Mouse (Mus musculus) lung, embryonic 16.5 days (tissue): Measurements from ENCODE around the gene Pip4k2a. TPM values are rescaled to one million over a fixed set of nuclear protein-coding genes. Genes with fewer than 3 reads are reported as not detected.

Experiments
- ATAC-seq: fragments of 200-750 bp; cut with Nextera tagmentation; 2 replicates; pipeline ENCODE4 v1.8.0; 2017; ENCODE audit warnings: low read depth, mild to moderate bottlenecking, moderate library complexity
- H3K27ac ChIP-seq: fragments of 300-500 bp; sonication (generic); 2 replicates; pipeline ENCODE4 v1.5.1; 2014; ENCODE audit warnings: mild to moderate bottlenecking, control low read depth, low read length
- H3K27me3 ChIP-seq: fragments of 300-500 bp; sonication (generic); 2 replicates; pipeline ENCODE4 v1.6.1; 2014; ENCODE audit warnings: low read depth, low read length, mixed read lengths; ENCODE audit not compliant: control insufficient read depth, insufficient read depth
- H3K36me3 ChIP-seq: fragments of 300-500 bp; sonication (generic); 2 replicates; pipeline ENCODE4 v1.6.1; 2014; ENCODE audit warnings: low read length; ENCODE audit not compliant: control insufficient read depth, insufficient read depth
- H3K4me1 ChIP-seq: fragments of 300-500 bp; sonication (generic); replicated peaks from 2 replicates; pipeline ENCODE4 v1.6.1; 2014; ENCODE audit warnings: low read length, mixed read lengths; ENCODE audit not compliant: control insufficient read depth, insufficient read depth
- H3K4me2 ChIP-seq: fragments of 300-500 bp; sonication (generic); 2 replicates; pipeline ENCODE4 v1.6.1; 2014; ENCODE audit warnings: low read depth, low read length, control low read depth
- H3K4me3 ChIP-seq: fragments of 300-500 bp; sonication (generic); 2 replicates; pipeline ENCODE4 v1.5.1; 2014; ENCODE audit warnings: mild to moderate bottlenecking, low read length, control low read depth
- H3K9ac ChIP-seq: fragments of 300-500 bp; sonication (generic); 2 replicates; pipeline ENCODE4 v1.6.1; 2014; ENCODE audit warnings: low read length, control low read depth
- H3K9me3 ChIP-seq: fragments of 300-500 bp; sonication (generic); 2 replicates; pipeline ENCODE4 v1.6.1; 2016; ENCODE audit warnings: low read length; ENCODE audit not compliant: control insufficient read depth
- WGBS: fragments of 180-500 bp; shearing (Covaris S2); extraction: QIAGEN DNeasy Blood & Tissue Kit; methylation state at CpG from one replicate; pipeline ENCODE4 v1.1.7; 2014; 5-methylcytosine and 5-hydroxymethylcytosine counted together
- polyA plus RNA-seq: library from polyadenylated mRNA; unstranded; fragments of >200 nt; fragmentation: Nextera tagmentation; extraction: Ambion mirVana; gene quantifications from 2 replicates; pipeline ENCODE4 v1.2.1, GENCODE M21; 2015

The Pip4k2a gene
- polyA plus RNA-seq, 1 experiment from 2014 or later: 7.4 TPM

- no peaks in the 10 kb centered on the region for H3K36me3 ChIP-seq
- H3K9me3 ChIP-seq: no peaks in the 10 kb centered on the region
- H3K4me2 ChIP-seq: no peak overlapping the region; the same call in 1 of the 2 replicates
- H3K9ac ChIP-seq: no peak overlapping the region
- H3K27me3 ChIP-seq: no peaks in the 10 kb centered on the region
- 42% methylated on average over 17 of the region's 17 CpGs for WGBS
- no peak overlapping the region for H3K27ac ChIP-seq
- ATAC-seq: peak; percentile 44; the same call in 1 of the 2 replicates
- no peak overlapping the region for H3K4me3 ChIP-seq
- H3K4me1 ChIP-seq: peaks cover 12% of the 10 kb centered on the region
Measured at GRCm38 (mm10) chr2:18923806-18924595, 73.9 kb downstream of the Pip4k2a start.

GRCm38 (mm10) chr2:18923098-18923649 is 74.8 kb downstream of the Pip4k2a start:
- H3K9me3 ChIP-seq: no peaks in the 10 kb centered on the region
- peak; percentile 76 for ATAC-seq
- no peaks in the 10 kb centered on the region for H3K27me3 ChIP-seq
- H3K4me2 ChIP-seq: no peak overlapping the region
- no peaks in the 10 kb centered on the region for H3K36me3 ChIP-seq
- H3K4me3 ChIP-seq: no peak overlapping the region
- WGBS: 55% methylated on average over 9 of the region's 9 CpGs
- no peak overlapping the region for H3K9ac ChIP-seq
- peaks cover 11% of the 10 kb centered on the region for H3K4me1 ChIP-seq
- no peak overlapping the region for H3K27ac ChIP-seq

GRCm38 (mm10) chr2:18921570-18922180 is 76.3 kb downstream of the Pip4k2a start:
- Histone ChIP-seq H3K36me3 (no peaks in the 10 kb centered on the region), H3K27me3 (no peaks in the 10 kb centered on the region), H3K4me2 (no peak overlapping the region), H3K9me3 (no peaks in the 10 kb centered on the region), H3K4me3 (no peak overlapping the region), H3K9ac (no peak overlapping the region), H3K27ac (no peak overlapping the region), H3K4me1 (peaks cover 9% of the 10 kb centered on the region)
- no peak for ATAC-seq
- WGBS: 31% methylated on average over 1 of the region's 1 CpGs

- H3K4me3 ChIP-seq: no peak overlapping the region
- H3K9me3 ChIP-seq: no peaks in the 10 kb centered on the region
- H3K4me1 ChIP-seq: peaks cover 10% of the 10 kb centered on the region
- no peak overlapping the region for H3K9ac ChIP-seq
- no peaks in the 10 kb centered on the region for H3K27me3 ChIP-seq
- H3K4me2 ChIP-seq: no peak overlapping the region
- no peaks in the 10 kb centered on the region for H3K36me3 ChIP-seq
- WGBS: 36% methylated on average over 2 of the region's 2 CpGs
- ATAC-seq: no peak
- H3K27ac ChIP-seq: no peak overlapping the region
Measured at GRCm38 (mm10) chr2:18920461-18920877, 77.5 kb downstream of the Pip4k2a start.

GRCm38 (mm10) chr2:18919797-18920354 is 78.0 kb downstream of the Pip4k2a start:
- WGBS: 49% methylated on average over 5 of the region's 5 CpGs
- no peak overlapping the region for H3K27ac ChIP-seq
- H3K4me3 ChIP-seq: no peak overlapping the region
- no peaks in the 10 kb centered on the region for H3K9me3 ChIP-seq
- no peak overlapping the region for H3K4me2 ChIP-seq
- no peak for ATAC-seq
- H3K36me3 ChIP-seq: no peaks in the 10 kb centered on the region
- no peaks in the 10 kb centered on the region for H3K27me3 ChIP-seq
- peaks cover 12% of the 10 kb centered on the region for H3K4me1 ChIP-seq
- H3K9ac ChIP-seq: no peak overlapping the region

GRCm38 (mm10) chr2:18917838-18918237 is 80.1 kb downstream of the Pip4k2a start:
- Histone ChIP-seq H3K4me2 (no peak overlapping the region), H3K9me3 (no peaks in the 10 kb centered on the region), H3K9ac (no peak overlapping the region), H3K4me3 (no peak overlapping the region), H3K27ac (no peak overlapping the region), H3K4me1 (peaks cover 7% of the 10 kb centered on the region), H3K27me3 (no peaks in the 10 kb centered on the region), H3K36me3 (no peaks in the 10 kb centered on the region)
- no peak for ATAC-seq
- WGBS: 89% methylated on average over 2 of the region's 2 CpGs

- H3K36me3 ChIP-seq: no peaks in the 10 kb centered on the region
- no peak overlapping the region for H3K27ac ChIP-seq
- no peaks in the 10 kb centered on the region for H3K9me3 ChIP-seq
- WGBS: 74% methylated on average over 1 of the region's 1 CpGs
- H3K4me1 ChIP-seq: peaks cover 7% of the 10 kb centered on the region
- H3K9ac ChIP-seq: no peak overlapping the region
- no peak overlapping the region for H3K4me3 ChIP-seq
- H3K4me2 ChIP-seq: no peak overlapping the region
- no peak for ATAC-seq
- no peaks in the 10 kb centered on the region for H3K27me3 ChIP-seq
Measured at GRCm38 (mm10) chr2:18917380-18917750, 80.6 kb downstream of the Pip4k2a start.

GRCm38 (mm10) chr2:18916615-18917379 is 81.1 kb downstream of the Pip4k2a start:
- Histone ChIP-seq H3K4me1 (peaks cover 7% of the 10 kb centered on the region), H3K27ac (no peak overlapping the region)

GRCm38 (mm10) chr2:18916042-18916407 is 81.9 kb downstream of the Pip4k2a start:
- Histone ChIP-seq H3K4me3 (no peak overlapping the region), H3K4me2 (no peak overlapping the region), H3K27me3 (no peaks in the 10 kb centered on the region), H3K9me3 (no peaks in the 10 kb centered on the region), H3K36me3 (no peaks in the 10 kb centered on the region), H3K4me1 (peaks cover 7% of the 10 kb centered on the region), H3K27ac (no peak overlapping the region), H3K9ac (no peak overlapping the region)
- ATAC-seq: no peak
- 63% methylated on average over 2 of the region's 2 CpGs for WGBS

More at GRCm38 (mm10) chr2:18916615-18917379, 81.1 kb downstream of the Pip4k2a start:
- H3K9ac ChIP-seq: no peak overlapping the region
- H3K4me2 ChIP-seq: no peak overlapping the region
- H3K4me3 ChIP-seq: no peak overlapping the region
- no peaks in the 10 kb centered on the region for H3K9me3 ChIP-seq
- 76% methylated on average over 14 of the region's 14 CpGs for WGBS
- no peaks in the 10 kb centered on the region for H3K36me3 ChIP-seq
- no peak for ATAC-seq
- H3K27me3 ChIP-seq: no peaks in the 10 kb centered on the region
